Mouse (Mus musculus): ENCODE results near the gene Calm2. TPM values are rescaled to one million over a fixed set of nuclear protein-coding genes. Genes with fewer than 3 reads are reported as not detected.

The Calm2 gene
- polyA plus RNA-seq, 1 experiment: 2,002 TPM

GRCm38 (mm10) chr17:87470282-87470681 is 23.5 kb upstream of the Calm2 start:
- no peak for DNase-seq
- TF ChIP-seq CTCF (IDR thresholded peaks at IDR 0.05; ENCODE audit: borderline replicate concordance, insufficient read depth, low read depth, low read length) (no peak), POLR2A (IDR thresholded peaks at IDR 0.05; ENCODE audit: borderline replicate concordance, insufficient read depth, low read length) (no peak)
- 84% methylated on average over 8 of the region's 8 CpGs for WGBS

GRCm38 (mm10) chr17:87469428-87469827 is 22.7 kb upstream of the Calm2 start:
- Histone ChIP-seq H3K4me3 (replicated peaks; ENCODE audit: insufficient read depth, low read depth, low read length) (no peak overlapping the region), H3K27ac (ENCODE audit: insufficient read depth, low read length) (no peak overlapping the region), H3K27me3 (ENCODE audit: control insufficient read depth, insufficient read depth, low read length) (no peaks in the 10 kb centered on the region), H3K4me1 (ENCODE audit: control insufficient read depth, insufficient read depth, low read length) (peaks cover 12% of the 10 kb centered on the region)
- WGBS: 89% methylated on average over 8 of the region's 8 CpGs
- TF ChIP-seq POLR2A (IDR thresholded peaks at IDR 0.05; ENCODE audit: borderline replicate concordance, insufficient read depth, low read length) (no peak), CTCF (IDR thresholded peaks at IDR 0.05; ENCODE audit: borderline replicate concordance, insufficient read depth, low read depth, low read length) (no peak)
- DNase-seq: no peak

More at GRCm38 (mm10) chr17:87470282-87470681, 23.5 kb upstream of the Calm2 start:
- Histone ChIP-seq H3K4me3 (replicated peaks; ENCODE audit: insufficient read depth, low read depth, low read length) (no peak overlapping the region), H3K4me1 (ENCODE audit: control insufficient read depth, insufficient read depth, low read length) (peaks cover 12% of the 10 kb centered on the region), H3K27ac (ENCODE audit: insufficient read depth, low read length) (no peak overlapping the region), H3K27me3 (ENCODE audit: control insufficient read depth, insufficient read depth, low read length) (no peaks in the 10 kb centered on the region)

GRCm38 (mm10) chr17:87468616-87469015 is 21.9 kb upstream of the Calm2 start:
- DNase-seq: no peak
- TF ChIP-seq CTCF (IDR thresholded peaks at IDR 0.05; ENCODE audit: borderline replicate concordance, insufficient read depth, low read depth, low read length) (no peak), POLR2A (IDR thresholded peaks at IDR 0.05; ENCODE audit: borderline replicate concordance, insufficient read depth, low read length) (no peak)
- Histone ChIP-seq H3K4me3 (replicated peaks; ENCODE audit: insufficient read depth, low read depth, low read length) (no peak overlapping the region), H3K27ac (ENCODE audit: insufficient read depth, low read length) (no peak overlapping the region), H3K4me1 (ENCODE audit: control insufficient read depth, insufficient read depth, low read length) (peaks cover 5% of the 10 kb centered on the region; the same call in 1 of the 2 replicates), H3K27me3 (ENCODE audit: control insufficient read depth, insufficient read depth, low read length) (no peaks in the 10 kb centered on the region)
- WGBS: 85% methylated on average over 5 of the region's 5 CpGs

GRCm38 (mm10) chr17:87461499-87461896 is 14.8 kb upstream of the Calm2 start:
- WGBS: 69% methylated on average over 3 of the region's 3 CpGs
- no peaks in the 10 kb centered on the region for H3K27me3 ChIP-seq (ENCODE audit: control insufficient read depth, insufficient read depth, low read length)
- TF ChIP-seq POLR2A (IDR thresholded peaks at IDR 0.05; ENCODE audit: borderline replicate concordance, insufficient read depth, low read length) (no peak), CTCF (IDR thresholded peaks at IDR 0.05; ENCODE audit: borderline replicate concordance, insufficient read depth, low read depth, low read length) (0 out of 2 replicates have a peak, but pooled peaks have one; percentile 1)
- no peak overlapping the region for H3K4me3 ChIP-seq (replicated peaks; ENCODE audit: insufficient read depth, low read depth, low read length)
- no peak overlapping the region for H3K27ac ChIP-seq (ENCODE audit: insufficient read depth, low read length)
- DNase-seq: no peak
- peaks cover 17% of the 10 kb centered on the region for H3K4me1 ChIP-seq (ENCODE audit: control insufficient read depth, insufficient read depth, low read length)

- no peak for TF ChIP-seq CTCF (IDR thresholded peaks at IDR 0.05; ENCODE audit: borderline replicate concordance, insufficient read depth, low read depth, low read length)
- no peak for TF ChIP-seq POLR2A (IDR thresholded peaks at IDR 0.05; ENCODE audit: borderline replicate concordance, insufficient read depth, low read length)
- DNase-seq: no peak
- WGBS: 72% methylated on average over 17 of the region's 17 CpGs
- Histone ChIP-seq H3K4me3 (replicated peaks; ENCODE audit: insufficient read depth, low read depth, low read length) (no peak overlapping the region), H3K27ac (ENCODE audit: insufficient read depth, low read length) (no peak overlapping the region), H3K4me1 (ENCODE audit: control insufficient read depth, insufficient read depth, low read length) (peaks cover 17% of the 10 kb centered on the region), H3K27me3 (ENCODE audit: control insufficient read depth, insufficient read depth, low read length) (no peaks in the 10 kb centered on the region)
Observed at GRCm38 (mm10) chr17:87460669-87461498, 14.1 kb upstream of the Calm2 start.

GRCm38 (mm10) chr17:87459750-87460668 is 13.3 kb upstream of the Calm2 start:
- H3K4me1 ChIP-seq (ENCODE audit: control insufficient read depth, insufficient read depth, low read length): peaks cover 17% of the 10 kb centered on the region
- WGBS: 33% methylated on average over 14 of the region's 14 CpGs
- no peak for TF ChIP-seq POLR2A (IDR thresholded peaks at IDR 0.05; ENCODE audit: borderline replicate concordance, insufficient read depth, low read length)
- TF ChIP-seq CTCF (IDR thresholded peaks at IDR 0.05; ENCODE audit: borderline replicate concordance, insufficient read depth, low read depth, low read length): no peak
- peak overlapping the region; percentile 17; the same call in 1 of the 2 replicates for H3K27ac ChIP-seq (ENCODE audit: insufficient read depth, low read length)
- peak in 1 of 2 experiments; percentile 35 for DNase-seq
- H3K27me3 ChIP-seq (ENCODE audit: control insufficient read depth, insufficient read depth, low read length): no peaks in the 10 kb centered on the region
- no peak overlapping the region for H3K4me3 ChIP-seq (replicated peaks; ENCODE audit: insufficient read depth, low read depth, low read length)

- no peak for TF ChIP-seq CTCF (IDR thresholded peaks at IDR 0.05; ENCODE audit: borderline replicate concordance, insufficient read depth, low read depth, low read length)
- no peak for TF ChIP-seq POLR2A (IDR thresholded peaks at IDR 0.05; ENCODE audit: borderline replicate concordance, insufficient read depth, low read length)
- DNase-seq: peak; percentile 58 to 64
- no peaks in the 10 kb centered on the region for H3K27me3 ChIP-seq (ENCODE audit: control insufficient read depth, insufficient read depth, low read length)
- peak overlapping the region; percentile 17; the same call in 1 of the 2 replicates for H3K27ac ChIP-seq (ENCODE audit: insufficient read depth, low read length)
- H3K4me3 ChIP-seq (replicated peaks; ENCODE audit: insufficient read depth, low read depth, low read length): no peak overlapping the region
- H3K4me1 ChIP-seq (ENCODE audit: control insufficient read depth, insufficient read depth, low read length): peaks cover 17% of the 10 kb centered on the region
- WGBS: 11% methylated on average over 14 of the region's 17 CpGs
Observed at GRCm38 (mm10) chr17:87458911-87459749, 12.4 kb upstream of the Calm2 start.

Data from cerebellum, adult 2 months (tissue).